Mouse (Mus musculus) spleen, adult 2 months (tissue): ENCODE results near the gene Gm20388.

ENCODE experiments used
- CTCF ChIP-seq: fragments of 200-500 bp; IDR thresholded peaks from 2 replicates; pipeline ENCODE4 v1.5.1; 2011; ENCODE audit warnings: mild to moderate bottlenecking, inconsistent platforms; ENCODE audit not compliant: insufficient read depth, insufficient read length, insufficient replicate concordance; ENCODE audit errors: extremely low read depth
- POLR2A ChIP-seq: fragments of 200-500 bp; IDR thresholded peaks from 2 replicates; pipeline ENCODE4 v1.6.1; 2011; ENCODE audit warnings: low read depth, low read length, inconsistent platforms

DNA sequence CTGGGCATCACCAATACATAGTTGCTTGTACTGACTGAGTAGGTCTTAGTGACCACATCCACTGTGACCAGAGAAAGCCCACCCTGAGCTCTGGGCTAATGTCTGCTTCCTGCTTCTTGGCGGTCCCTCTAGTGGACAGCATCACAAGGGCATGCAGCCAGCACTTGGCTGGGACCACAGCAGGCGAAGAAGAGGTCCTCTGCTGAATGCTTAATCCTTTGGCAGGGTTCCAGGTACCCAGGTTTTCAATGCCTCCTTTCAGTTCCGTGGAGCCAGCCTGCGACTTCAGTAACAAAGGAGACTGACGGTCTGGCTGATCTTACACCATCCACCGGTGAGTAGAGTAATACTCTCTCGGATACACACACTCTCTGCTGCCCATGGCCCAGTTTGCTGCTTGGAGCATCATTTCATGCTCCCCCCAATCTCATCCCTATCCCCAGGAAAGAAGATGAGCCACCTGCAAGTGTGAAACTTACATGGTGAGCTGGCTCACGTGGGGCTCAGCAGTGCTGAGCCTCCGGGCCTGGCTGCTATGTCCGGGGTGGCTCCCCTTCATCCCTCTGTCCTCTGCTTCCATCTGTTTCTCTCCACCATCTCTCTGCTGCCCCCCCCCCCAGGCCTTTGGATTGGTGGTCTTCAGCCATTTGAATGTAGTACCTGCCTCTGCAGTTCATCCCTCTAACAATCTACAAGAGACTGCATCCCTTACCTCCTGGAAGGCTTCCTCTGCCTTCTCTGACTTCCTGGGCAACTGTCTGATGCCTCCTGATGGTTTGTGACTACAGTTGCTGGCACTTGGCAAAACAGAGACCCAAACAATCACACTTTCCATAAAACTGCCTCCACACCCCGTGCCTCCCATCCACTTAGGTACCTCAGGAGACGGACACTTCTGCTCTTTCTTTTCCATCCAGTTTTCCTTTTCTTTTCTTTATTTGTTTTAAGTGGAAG lies 2025.0 kb downstream of the Gm20388 start:
- TF ChIP-seq CTCF (no peak), POLR2A (no peak)
